Mouse (Mus musculus) lung, postnatal 0 days (tissue): Measurements from ENCODE around the gene Bloc1s1.

Source experiments
- CTCF ChIP-seq: IDR thresholded peaks from 2 replicates; pipeline ENCODE4 v1.5.1; 2016; ENCODE audit warnings: antibody characterized with exemption, mild to moderate bottlenecking
- EP300 ChIP-seq: IDR thresholded peaks from 2 replicates; pipeline ENCODE4 v1.6.1; 2016; ENCODE audit warnings: antibody characterized with exemption, mild to moderate bottlenecking, control low read depth

DNA sequence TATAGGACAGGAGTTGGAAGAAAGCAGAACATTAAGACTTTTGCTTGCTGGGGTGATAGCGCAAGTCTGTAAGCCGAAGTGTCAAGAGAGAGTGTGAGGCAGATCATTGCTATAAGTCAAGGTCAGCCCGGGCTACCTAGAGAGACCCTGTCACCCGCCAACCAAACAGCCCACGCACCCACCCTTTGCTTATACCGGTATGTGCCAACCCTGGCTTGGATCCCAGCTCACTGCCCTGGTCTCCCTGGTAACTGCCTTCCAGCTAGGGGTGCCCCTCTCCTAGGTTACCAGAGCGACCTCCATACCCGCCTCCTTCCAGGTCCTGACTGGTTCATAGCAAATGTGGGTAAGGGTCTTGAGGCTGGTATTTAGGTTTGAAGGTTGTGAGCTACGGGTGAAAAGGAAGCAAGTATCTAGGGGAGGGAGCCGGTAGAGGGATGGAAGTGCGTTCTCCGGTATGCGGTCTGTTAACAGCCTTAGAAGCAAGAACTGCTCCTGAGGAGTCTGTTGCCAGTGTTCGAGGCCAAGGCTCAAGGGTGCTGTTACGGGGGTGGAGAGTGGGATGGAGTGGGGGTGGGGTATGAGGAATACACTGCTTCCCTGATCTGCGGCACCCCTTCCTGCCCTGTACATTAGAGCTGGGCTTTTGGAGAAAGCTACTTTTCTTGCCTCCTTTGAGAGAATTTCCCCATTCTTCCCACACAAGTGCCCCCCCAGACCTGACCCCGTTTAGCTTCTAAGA, 27.7 kb downstream of the Bloc1s1 start:
- TF ChIP-seq CTCF (no peak), EP300 (no peak)
